Mouse (Mus musculus) myocyte (in vitro differentiated cells): ENCODE measurements around the gene Rtn4. TPM values are rescaled to one million over a fixed set of nuclear protein-coding genes. Genes with fewer than 3 reads are reported as not detected.

Source experiments
- H3K27me3 ChIP-seq: one replicate; pipeline ENCODE4 v1.6.1; 2011; ENCODE audit not compliant: control insufficient read depth, insufficient read depth, insufficient read length
- H3K36me3 ChIP-seq: one replicate; pipeline ENCODE4 v1.6.1; 2011; ENCODE audit not compliant: control insufficient read depth, insufficient read depth
- H3K4me2 ChIP-seq: one replicate; pipeline ENCODE4 v1.6.1; 2011; ENCODE audit warnings: low read depth, control low read depth
- H3K4me3 ChIP-seq: one replicate; pipeline ENCODE4 v1.5.1; 2011; ENCODE audit warnings: mild to moderate bottlenecking, control low read depth, moderate library complexity
- H3K79me2 ChIP-seq: one replicate; pipeline ENCODE4 v1.6.1; 2011; ENCODE audit not compliant: control insufficient read depth, insufficient read depth
- H3ac ChIP-seq: one replicate; pipeline ENCODE4 v1.6.1; 2011; ENCODE audit not compliant: control insufficient read depth, insufficient read length
- CEBPB ChIP-seq: IDR thresholded peaks from 2 replicates; pipeline ENCODE4 v1.6.1; 2011; ENCODE audit warnings: mild to moderate bottlenecking, moderate library complexity; ENCODE audit not compliant: poor library complexity, insufficient read depth, severe bottlenecking
- E2F4 ChIP-seq: IDR thresholded peaks from one replicate; pipeline ENCODE4 v1.6.1; 2011; ENCODE audit warnings: mild to moderate bottlenecking, control low read depth, moderate library complexity; ENCODE audit not compliant: insufficient read depth
- MAX ChIP-seq: IDR thresholded peaks from one replicate; pipeline ENCODE4 v1.6.1; 2011; ENCODE audit warnings: low read depth, mild to moderate bottlenecking, control low read depth
- MYOD1 ChIP-seq, 3 experiments: IDR thresholded peaks; one replicate each; pipeline ENCODE4 v1.6.1; 2011; ENCODE audit warnings: control low read depth in 2 of 3, low read depth in 2 of 3, mild to moderate bottlenecking in 2 of 3, moderate library complexity in 1 of 3; ENCODE audit not compliant: insufficient read length in 2 of 3, control insufficient read depth in 1 of 3
- MYOG ChIP-seq, 3 experiments: IDR thresholded peaks; one replicate each; pipeline ENCODE4 v1.6.1; 2011; ENCODE audit warnings: control low read depth in 2 of 3, low read depth in 2 of 3, mild to moderate bottlenecking in 2 of 3; ENCODE audit not compliant: insufficient read length in 2 of 3, control insufficient read depth in 1 of 3, insufficient read depth in 1 of 3
- POLR2A ChIP-seq: IDR thresholded peaks from one replicate; pipeline ENCODE4 v1.6.1; 2011; ENCODE audit warnings: low read depth, mild to moderate bottlenecking, control low read depth, moderate library complexity; ENCODE audit not compliant: insufficient read length
- POLR2AphosphoS2 ChIP-seq: IDR thresholded peaks from one replicate; pipeline ENCODE4 v1.6.1; 2011; ENCODE audit warnings: low read depth, control low read depth; ENCODE audit not compliant: insufficient read length
- REST ChIP-seq: IDR thresholded peaks from one replicate; pipeline ENCODE4 v1.6.1; 2011; ENCODE audit warnings: mild to moderate bottlenecking, control low read depth, moderate library complexity; ENCODE audit not compliant: insufficient read depth, insufficient read length
- SRF ChIP-seq: IDR thresholded peaks from one replicate; pipeline ENCODE4 v1.6.1; 2011; ENCODE audit warnings: low read depth; ENCODE audit not compliant: control insufficient read depth, insufficient read length
- TCF12 ChIP-seq: IDR thresholded peaks from one replicate; pipeline ENCODE4 v1.6.1; 2011; ENCODE audit warnings: mild to moderate bottlenecking, control low read depth; ENCODE audit not compliant: poor library complexity, insufficient read depth, severe bottlenecking
- TCF3 ChIP-seq: IDR thresholded peaks from one replicate; pipeline ENCODE4 v1.6.1; 2011; ENCODE audit warnings: low read depth, control low read depth; ENCODE audit not compliant: insufficient read length
- USF1 ChIP-seq: IDR thresholded peaks from one replicate; pipeline ENCODE4 v1.6.1; 2011; ENCODE audit warnings: low read depth, mild to moderate bottlenecking, control low read depth, moderate library complexity
- polyA plus RNA-seq: library from polyadenylated mRNA; unstranded; fragments of >200 nt; fragmentation: generic; extraction: Trizol; gene quantifications from one replicate; pipeline ENCODE4 v1.2.1, GENCODE M21; 2012; ENCODE audit warnings: missing spikeins

Rtn4 gene
- polyA plus RNA-seq, 1 experiment = 309 TPM

GRCm38 (mm10) chr11:29761387-29761786 is 68.6 kb downstream of the Rtn4 start:
- Histone ChIP-seq H3K27me3 (no peaks in the 10 kb centered on the region), H3K4me3 (no peak overlapping the region), H3ac (no peak overlapping the region), H3K4me2 (no peak overlapping the region), H3K36me3 (no peaks in the 10 kb centered on the region), H3K79me2 (no peaks in the 10 kb centered on the region)
- no peak for TF ChIP-seq SRF
- no peak for TF ChIP-seq POLR2A
- no peak for TF ChIP-seq E2F4
- no peak for TF ChIP-seq MAX
- no peak for TF ChIP-seq TCF3

- H3K36me3 ChIP-seq = no peaks in the 10 kb centered on the region
- no peak overlapping the region for H3K4me3 ChIP-seq
- H3K27me3 ChIP-seq = no peaks in the 10 kb centered on the region
- no peak for TF ChIP-seq USF1
- no peak for TF ChIP-seq MYOD1 (IDR thresholded peaks at IDR 0.05; ENCODE audit: control insufficient read depth in 1 of 3, insufficient read length in 2 of 3, low read depth in 2 of 3)
- no peak for TF ChIP-seq REST
- TF ChIP-seq TCF3 = no peak
- no peak for TF ChIP-seq E2F4
- no peak for TF ChIP-seq POLR2A
- no peak for TF ChIP-seq SRF
- TF ChIP-seq MYOG (IDR thresholded peaks at IDR 0.05; ENCODE audit: control insufficient read depth in 1 of 3, insufficient read depth in 1 of 3, insufficient read length in 2 of 3, low read depth in 2 of 3) = no peak
- no peak for TF ChIP-seq TCF12
- no peak for TF ChIP-seq CEBPB
- no peak for TF ChIP-seq MAX
- H3K4me2 ChIP-seq = no peak overlapping the region
- no peak overlapping the region for H3ac ChIP-seq
- no peaks in the 10 kb centered on the region for H3K79me2 ChIP-seq
These were observed 70.0 kb downstream of the Rtn4 start for GRCm38 (mm10) chr11:29762768-29763167.

- no peak overlapping the region for H3K4me3 ChIP-seq
- H3K27me3 ChIP-seq = no peaks in the 10 kb centered on the region
- TF ChIP-seq MAX = no peak
- no peak for TF ChIP-seq POLR2A
- TF ChIP-seq USF1 = no peak
- TF ChIP-seq MYOG (IDR thresholded peaks at IDR 0.05; ENCODE audit: control insufficient read depth in 1 of 3, insufficient read depth in 1 of 3, insufficient read length in 2 of 3, low read depth in 2 of 3) = no peak
- no peak for TF ChIP-seq POLR2AphosphoS2
- TF ChIP-seq REST = no peak
- no peak for TF ChIP-seq TCF12
- TF ChIP-seq MYOD1 (IDR thresholded peaks at IDR 0.05; ENCODE audit: control insufficient read depth in 1 of 3, insufficient read length in 2 of 3, low read depth in 2 of 3) = no peak
- no peak for TF ChIP-seq CEBPB
- TF ChIP-seq SRF = no peak
- TF ChIP-seq E2F4 = no peak
- TF ChIP-seq TCF3 = no peak
- H3K79me2 ChIP-seq = no peaks in the 10 kb centered on the region
- no peaks in the 10 kb centered on the region for H3K36me3 ChIP-seq
- H3K4me2 ChIP-seq = no peak overlapping the region
- H3ac ChIP-seq = no peak overlapping the region
These were observed 72.3 kb downstream of the Rtn4 start for GRCm38 (mm10) chr11:29765063-29765462.

GRCm38 (mm10) chr11:29766313-29766982 is 73.7 kb downstream of the Rtn4 start:
- Histone ChIP-seq H3K36me3 (no peaks in the 10 kb centered on the region), H3K4me3 (no peak overlapping the region), H3K79me2 (no peaks in the 10 kb centered on the region), H3K4me2 (no peak overlapping the region), H3ac (no peak overlapping the region), H3K27me3 (no peaks in the 10 kb centered on the region)
- TF ChIP-seq MYOG (IDR thresholded peaks at IDR 0.05; ENCODE audit: control insufficient read depth in 1 of 3, insufficient read depth in 1 of 3, insufficient read length in 2 of 3, low read depth in 2 of 3) (no peak), TCF3 (no peak), CEBPB (no peak), TCF12 (no peak), REST (no peak), E2F4 (no peak), MAX (no peak), POLR2A (no peak)

- Histone ChIP-seq H3K4me2 (no peak overlapping the region), H3K27me3 (no peaks in the 10 kb centered on the region), H3K79me2 (no peaks in the 10 kb centered on the region), H3K36me3 (no peaks in the 10 kb centered on the region), H3K4me3 (no peak overlapping the region), H3ac (no peak overlapping the region)
- no peak for TF ChIP-seq USF1
- TF ChIP-seq CEBPB = no peak
- no peak for TF ChIP-seq TCF3
- TF ChIP-seq E2F4 = no peak
These were observed 75.8 kb downstream of the Rtn4 start for GRCm38 (mm10) chr11:29768523-29768922.
